Mouse (Mus musculus) myocyte (in vitro differentiated cells): ENCODE results near the gene Filip1. TPM values are rescaled to one million over a fixed set of nuclear protein-coding genes. Genes with fewer than 3 reads are reported as not detected.

Experiments used
- H3K27me3 ChIP-seq: one replicate; pipeline ENCODE4 v1.6.1; 2011; ENCODE audit not compliant: control insufficient read depth, insufficient read depth, insufficient read length
- H3K36me3 ChIP-seq: one replicate; pipeline ENCODE4 v1.6.1; 2011; ENCODE audit not compliant: control insufficient read depth, insufficient read depth
- H3K4me2 ChIP-seq: one replicate; pipeline ENCODE4 v1.6.1; 2011; ENCODE audit warnings: low read depth, control low read depth
- H3K4me3 ChIP-seq: one replicate; pipeline ENCODE4 v1.5.1; 2011; ENCODE audit warnings: mild to moderate bottlenecking, control low read depth, moderate library complexity
- H3K79me2 ChIP-seq: one replicate; pipeline ENCODE4 v1.6.1; 2011; ENCODE audit not compliant: control insufficient read depth, insufficient read depth
- H3ac ChIP-seq: one replicate; pipeline ENCODE4 v1.6.1; 2011; ENCODE audit not compliant: control insufficient read depth, insufficient read length
- CEBPB ChIP-seq: IDR thresholded peaks from 2 replicates; pipeline ENCODE4 v1.6.1; 2011; ENCODE audit warnings: mild to moderate bottlenecking, moderate library complexity; ENCODE audit not compliant: poor library complexity, insufficient read depth, severe bottlenecking
- E2F4 ChIP-seq: IDR thresholded peaks from one replicate; pipeline ENCODE4 v1.6.1; 2011; ENCODE audit warnings: mild to moderate bottlenecking, control low read depth, moderate library complexity; ENCODE audit not compliant: insufficient read depth
- MAX ChIP-seq: IDR thresholded peaks from one replicate; pipeline ENCODE4 v1.6.1; 2011; ENCODE audit warnings: low read depth, mild to moderate bottlenecking, control low read depth
- MYOD1 ChIP-seq, 3 experiments: IDR thresholded peaks; one replicate each; pipeline ENCODE4 v1.6.1; 2011; ENCODE audit warnings: control low read depth in 2 of 3, low read depth in 2 of 3, mild to moderate bottlenecking in 2 of 3, moderate library complexity in 1 of 3; ENCODE audit not compliant: insufficient read length in 2 of 3, control insufficient read depth in 1 of 3
- MYOG ChIP-seq, 3 experiments: IDR thresholded peaks; one replicate each; pipeline ENCODE4 v1.6.1; 2011; ENCODE audit warnings: control low read depth in 2 of 3, low read depth in 2 of 3, mild to moderate bottlenecking in 2 of 3; ENCODE audit not compliant: insufficient read length in 2 of 3, control insufficient read depth in 1 of 3, insufficient read depth in 1 of 3
- POLR2A ChIP-seq: IDR thresholded peaks from one replicate; pipeline ENCODE4 v1.6.1; 2011; ENCODE audit warnings: low read depth, mild to moderate bottlenecking, control low read depth, moderate library complexity; ENCODE audit not compliant: insufficient read length
- POLR2AphosphoS2 ChIP-seq: IDR thresholded peaks from one replicate; pipeline ENCODE4 v1.6.1; 2011; ENCODE audit warnings: low read depth, control low read depth; ENCODE audit not compliant: insufficient read length
- REST ChIP-seq: IDR thresholded peaks from one replicate; pipeline ENCODE4 v1.6.1; 2011; ENCODE audit warnings: mild to moderate bottlenecking, control low read depth, moderate library complexity; ENCODE audit not compliant: insufficient read depth, insufficient read length
- SRF ChIP-seq: IDR thresholded peaks from one replicate; pipeline ENCODE4 v1.6.1; 2011; ENCODE audit warnings: low read depth; ENCODE audit not compliant: control insufficient read depth, insufficient read length
- TCF12 ChIP-seq: IDR thresholded peaks from one replicate; pipeline ENCODE4 v1.6.1; 2011; ENCODE audit warnings: mild to moderate bottlenecking, control low read depth; ENCODE audit not compliant: poor library complexity, insufficient read depth, severe bottlenecking
- TCF3 ChIP-seq: IDR thresholded peaks from one replicate; pipeline ENCODE4 v1.6.1; 2011; ENCODE audit warnings: low read depth, control low read depth; ENCODE audit not compliant: insufficient read length
- USF1 ChIP-seq: IDR thresholded peaks from one replicate; pipeline ENCODE4 v1.6.1; 2011; ENCODE audit warnings: low read depth, mild to moderate bottlenecking, control low read depth, moderate library complexity
- polyA plus RNA-seq: library from polyadenylated mRNA; unstranded; fragments of >200 nt; fragmentation: generic; extraction: Trizol; gene quantifications from one replicate; pipeline ENCODE4 v1.2.1, GENCODE M21; 2012; ENCODE audit warnings: missing spikeins

Gene Filip1
- polyA plus RNA-seq, 1 experiment: 7.0 TPM

- no peaks in the 10 kb centered on the region for H3K36me3 ChIP-seq
- no peaks in the 10 kb centered on the region for H3K27me3 ChIP-seq
- H3K4me2 ChIP-seq: no peak overlapping the region
- H3K79me2 ChIP-seq: no peaks in the 10 kb centered on the region
- no peak overlapping the region for H3K4me3 ChIP-seq
- TF ChIP-seq E2F4 (no peak), MYOG (IDR thresholded peaks at IDR 0.05; ENCODE audit: control insufficient read depth in 1 of 3, insufficient read depth in 1 of 3, insufficient read length in 2 of 3, low read depth in 2 of 3) (no peak), POLR2A (no peak), POLR2AphosphoS2 (no peak), CEBPB (no peak), REST (no peak)
- no peak overlapping the region for H3ac ChIP-seq
Measured at GRCm38 (mm10) chr9:79898815-79899214, 113.8 kb downstream of the Filip1 start.

DNA sequence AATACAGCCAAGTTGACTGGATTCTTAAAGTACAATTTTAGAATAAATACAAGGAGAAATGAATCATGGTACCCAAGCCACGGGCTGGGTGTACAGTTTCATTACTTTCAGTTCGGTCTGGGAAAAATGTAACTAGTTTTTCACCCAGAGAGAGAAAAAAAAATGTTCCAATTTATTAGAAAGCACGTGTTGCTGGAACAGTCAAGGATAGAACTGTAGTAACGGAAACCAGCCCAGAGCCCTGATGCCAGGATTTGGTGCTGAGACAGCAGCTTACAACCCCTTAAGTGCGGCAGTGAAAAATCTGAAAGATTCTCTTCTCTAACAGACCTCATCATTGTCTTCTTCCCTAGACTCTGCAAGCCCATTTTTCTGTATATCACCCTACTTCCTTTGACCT is 118.0 kb downstream of the Filip1 start:
- Histone ChIP-seq H3K4me3 (no peak overlapping the region), H3K36me3 (no peaks in the 10 kb centered on the region), H3K27me3 (no peaks in the 10 kb centered on the region), H3ac (no peak overlapping the region), H3K79me2 (no peaks in the 10 kb centered on the region), H3K4me2 (peak overlapping the region; percentile 46)
- TF ChIP-seq USF1: no peak
- no peak for TF ChIP-seq MYOD1 (IDR thresholded peaks at IDR 0.05; ENCODE audit: control insufficient read depth in 1 of 3, insufficient read length in 2 of 3, low read depth in 2 of 3)
- TF ChIP-seq TCF3: no peak
- TF ChIP-seq MYOG (IDR thresholded peaks at IDR 0.05; ENCODE audit: control insufficient read depth in 1 of 3, insufficient read depth in 1 of 3, insufficient read length in 2 of 3, low read depth in 2 of 3): no peak

- peak overlapping the region; percentile 46 for H3K4me2 ChIP-seq
- no peaks in the 10 kb centered on the region for H3K27me3 ChIP-seq
- H3K79me2 ChIP-seq: no peaks in the 10 kb centered on the region
- no peak overlapping the region for H3K4me3 ChIP-seq
- no peak overlapping the region for H3ac ChIP-seq
- no peak for TF ChIP-seq POLR2A
- no peak for TF ChIP-seq TCF3
- no peak for TF ChIP-seq MAX
- TF ChIP-seq MYOD1 (IDR thresholded peaks at IDR 0.05; ENCODE audit: control insufficient read depth in 1 of 3, insufficient read length in 2 of 3, low read depth in 2 of 3): no peak
- TF ChIP-seq USF1: no peak
- no peak for TF ChIP-seq MYOG (IDR thresholded peaks at IDR 0.05; ENCODE audit: control insufficient read depth in 1 of 3, insufficient read depth in 1 of 3, insufficient read length in 2 of 3, low read depth in 2 of 3)
- TF ChIP-seq E2F4: no peak
- TF ChIP-seq TCF12: no peak
- no peak for TF ChIP-seq POLR2AphosphoS2
- TF ChIP-seq SRF: no peak
- no peak for TF ChIP-seq REST
- TF ChIP-seq CEBPB: no peak
- H3K36me3 ChIP-seq: no peaks in the 10 kb centered on the region
Measured at GRCm38 (mm10) chr9:79893841-79894612, 118.6 kb downstream of the Filip1 start.

DNA sequence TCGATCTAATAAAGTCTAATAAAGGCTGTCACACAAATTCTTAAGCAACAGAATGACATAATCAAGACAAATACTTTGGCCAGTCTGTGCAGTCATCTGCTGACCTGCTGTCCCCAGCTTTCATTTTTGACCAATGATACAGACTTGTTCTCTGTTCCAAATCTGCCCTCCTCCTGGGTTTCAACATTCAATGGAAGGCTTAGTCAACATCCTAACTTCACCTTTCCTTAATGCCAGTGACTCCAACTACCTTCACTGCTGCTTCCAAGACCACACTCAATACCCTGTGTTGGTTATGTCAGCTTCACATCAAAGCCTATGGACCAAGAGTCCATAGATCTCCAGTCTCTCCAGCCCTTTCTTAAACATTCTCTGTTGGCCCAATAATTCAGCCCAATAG is 120.5 kb downstream of the Filip1 start:
- Histone ChIP-seq H3K36me3 (no peaks in the 10 kb centered on the region), H3ac (no peak overlapping the region), H3K79me2 (no peaks in the 10 kb centered on the region), H3K27me3 (no peaks in the 10 kb centered on the region), H3K4me3 (no peak overlapping the region), H3K4me2 (no peak overlapping the region)
- no peak for TF ChIP-seq E2F4
- no peak for TF ChIP-seq MYOD1 (IDR thresholded peaks at IDR 0.05; ENCODE audit: control insufficient read depth in 1 of 3, insufficient read length in 2 of 3, low read depth in 2 of 3)
- no peak for TF ChIP-seq TCF12
- TF ChIP-seq POLR2A: no peak
- no peak for TF ChIP-seq CEBPB
- no peak for TF ChIP-seq USF1
- no peak for TF ChIP-seq POLR2AphosphoS2
- TF ChIP-seq TCF3: no peak
- no peak for TF ChIP-seq MYOG (IDR thresholded peaks at IDR 0.05; ENCODE audit: control insufficient read depth in 1 of 3, insufficient read depth in 1 of 3, insufficient read length in 2 of 3, low read depth in 2 of 3)
- no peak for TF ChIP-seq REST
- TF ChIP-seq SRF: no peak
- no peak for TF ChIP-seq MAX

GRCm38 (mm10) chr9:79890488-79890887 is 122.2 kb downstream of the Filip1 start:
- H3K4me2 ChIP-seq: peak overlapping the region; percentile 34
- no peak overlapping the region for H3ac ChIP-seq
- H3K4me3 ChIP-seq: no peak overlapping the region
- H3K79me2 ChIP-seq: no peaks in the 10 kb centered on the region
- H3K27me3 ChIP-seq: no peaks in the 10 kb centered on the region
- no peaks in the 10 kb centered on the region for H3K36me3 ChIP-seq
- TF ChIP-seq SRF (no peak), TCF12 (no peak), MYOG (IDR thresholded peaks at IDR 0.05; ENCODE audit: control insufficient read depth in 1 of 3, insufficient read depth in 1 of 3, insufficient read length in 2 of 3, low read depth in 2 of 3) (no peak), POLR2AphosphoS2 (no peak), POLR2A (no peak), CEBPB (no peak), TCF3 (no peak), MAX (no peak)
